Mouse (Mus musculus): ENCODE results near the gene Krtap26-1.

The Krtap26-1 gene

DNA sequence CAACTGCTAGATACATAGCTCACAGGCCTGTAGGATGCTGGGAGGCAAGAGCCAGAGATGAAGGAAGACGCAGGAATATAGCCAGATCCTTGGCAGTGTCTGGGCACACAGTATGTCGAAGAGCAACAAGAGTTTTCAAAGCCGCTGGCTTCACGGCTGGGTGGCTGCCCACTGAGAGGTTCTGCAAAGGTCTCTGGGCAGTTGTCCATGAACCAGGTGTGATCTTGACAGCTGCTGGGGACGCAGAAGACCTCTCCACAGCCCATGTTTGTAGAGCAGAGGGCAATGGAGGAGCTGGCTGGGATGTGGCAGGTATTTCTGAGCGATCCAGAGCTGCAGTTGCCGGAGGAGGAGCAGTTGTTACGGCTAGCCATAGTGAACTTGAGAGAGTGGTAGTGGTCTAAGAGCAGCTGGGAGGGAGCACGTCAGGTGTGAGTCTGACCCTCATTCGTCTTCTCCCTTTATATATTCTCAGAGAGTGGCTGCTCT lies at the start of gene Krtap26-1:
TSS of gene Krtap26-1 (minus strand) at position 439 of the 489 bp plus-strand sequence.
- in situ Hi-C loops (cut with MboI, MseI) = no loop called here

- in situ Hi-C loops (cut with MboI, MseI) = no loop called here
Measured at GRCm38 (mm10) chr16:88696256-88696655, 48.7 kb upstream of the Krtap26-1 start.

GRCm38 (mm10) chr16:88681282-88681681 lies 33.7 kb upstream of the Krtap26-1 start:
- in situ Hi-C loops (cut with MboI, MseI) = no loop called here

DNA sequence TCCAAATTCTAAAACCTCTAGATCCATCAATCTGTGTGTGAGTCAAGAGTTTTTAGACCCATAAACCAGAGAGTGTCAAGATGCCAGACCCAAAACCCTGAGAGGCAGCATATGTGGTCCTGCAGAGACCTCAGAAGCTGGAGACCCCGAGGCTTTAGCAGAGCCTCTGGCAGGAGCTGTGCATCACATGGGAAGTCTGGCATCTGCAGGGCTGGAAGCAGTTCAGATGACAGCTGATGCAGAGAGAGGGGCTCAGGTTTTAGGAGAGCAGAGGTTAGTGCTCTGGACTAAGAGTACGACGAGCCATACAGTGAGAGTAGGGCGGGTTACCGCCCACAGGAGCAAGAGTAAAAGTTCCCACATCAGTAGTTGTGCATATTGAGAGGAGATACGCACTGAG lies 31.5 kb upstream of the Krtap26-1 start:
- in situ Hi-C loops (cut with MboI, MseI) = no loop called here

- in situ Hi-C loops (cut with MboI, MseI) = no loop called here
Measured at GRCm38 (mm10) chr16:88671571-88671970, 24.0 kb upstream of the Krtap26-1 start, which contains the start of gene Krtap27-1. Gene Krtap27-1 (minus strand): TSS chr16:88671671.

DNA sequence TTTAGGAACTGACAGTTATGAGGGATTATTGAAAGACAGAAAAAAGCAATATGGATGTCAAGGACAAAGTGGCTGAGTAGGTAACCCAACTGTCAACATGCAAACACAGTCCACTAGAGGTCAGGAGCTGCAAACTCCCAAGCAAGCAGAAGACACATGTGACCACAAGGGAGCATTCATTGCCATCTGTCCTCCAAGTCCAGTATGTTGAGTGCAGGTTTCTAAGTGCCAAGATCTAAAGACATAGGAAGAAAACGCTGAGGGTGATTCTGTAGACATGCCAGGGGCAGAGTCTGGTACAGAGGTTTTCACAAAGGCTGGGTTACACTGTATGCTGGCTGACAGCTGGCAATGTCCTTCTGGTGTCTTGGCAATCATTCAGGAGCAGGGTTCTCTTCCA lies 9.8 kb upstream of the Krtap26-1 start:
- in situ Hi-C loops (cut with MboI, MseI) = no loop called here

DNA sequence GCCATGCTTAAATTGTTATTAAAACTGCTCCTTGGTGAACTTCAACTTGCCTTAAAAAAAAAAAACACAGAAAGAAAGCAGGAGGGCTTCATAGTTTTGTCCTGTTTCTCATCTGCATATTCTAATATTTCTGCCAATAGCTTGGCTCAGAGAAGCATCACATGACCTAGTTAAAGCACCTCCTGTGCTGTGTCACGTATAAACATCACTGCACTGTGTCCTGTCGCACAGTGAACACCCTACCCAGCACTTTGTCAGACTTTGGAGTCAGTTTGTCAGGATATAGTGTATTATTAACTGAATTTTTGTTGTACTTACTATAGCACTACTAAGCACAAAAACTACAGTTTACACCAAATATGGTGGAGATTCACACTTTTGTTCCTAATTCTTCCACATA lies 4.4 kb upstream of the Krtap26-1 start:
- in situ Hi-C loops (cut with MboI, MseI) = no loop called here

DNA sequence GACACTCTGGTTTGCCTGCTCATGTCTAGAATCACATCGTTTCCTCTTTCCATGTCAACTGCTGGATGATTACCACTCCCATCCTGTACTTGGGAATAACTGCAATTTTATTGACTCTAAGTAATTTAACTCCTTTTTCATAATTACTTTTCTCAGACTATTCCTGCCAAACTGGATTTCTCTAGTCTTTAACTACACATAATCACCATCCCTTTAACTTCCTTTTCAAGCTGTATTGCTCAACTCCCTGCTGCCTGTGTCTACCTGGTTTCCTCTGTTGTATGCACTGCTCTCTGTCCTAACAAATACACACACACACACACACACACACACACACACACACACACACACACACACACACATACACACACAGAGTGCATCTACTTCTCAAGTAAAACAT lies 3.5 kb upstream of the Krtap26-1 start:
- in situ Hi-C loops (cut with MboI, MseI) = no loop called here

GRCm38 (mm10) chr16:88646366-88647111 lies 1.1 kb downstream of the Krtap26-1 start:
- in situ Hi-C loops (cut with MboI, MseI) = no loop called here

- in situ Hi-C loops (cut with MboI, MseI) = no loop called here
Measured at GRCm38 (mm10) chr16:88640053-88640452, 7.5 kb downstream of the Krtap26-1 start.

GRCm38 (mm10) chr16:88635142-88635541 lies 12.5 kb downstream of the Krtap26-1 start:
- in situ Hi-C loops (cut with MboI, MseI) = no loop called here

GRCm38 (mm10) chr16:88631474-88631873 lies 16.1 kb downstream of the Krtap26-1 start:
- in situ Hi-C loops (cut with MboI, MseI) = no loop called here

GRCm38 (mm10) chr16:88627566-88627965 lies 20.0 kb downstream of the Krtap26-1 start, which contains the start of gene 2310079G19Rik:
Gene 2310079G19Rik (minus strand): TSS chr16:88627666.
- in situ Hi-C loops (cut with MboI, MseI) = no loop called here

- in situ Hi-C loops (cut with MboI, MseI) = no loop called here
Measured at GRCm38 (mm10) chr16:88612712-88613111, 34.9 kb downstream of the Krtap26-1 start.

DNA sequence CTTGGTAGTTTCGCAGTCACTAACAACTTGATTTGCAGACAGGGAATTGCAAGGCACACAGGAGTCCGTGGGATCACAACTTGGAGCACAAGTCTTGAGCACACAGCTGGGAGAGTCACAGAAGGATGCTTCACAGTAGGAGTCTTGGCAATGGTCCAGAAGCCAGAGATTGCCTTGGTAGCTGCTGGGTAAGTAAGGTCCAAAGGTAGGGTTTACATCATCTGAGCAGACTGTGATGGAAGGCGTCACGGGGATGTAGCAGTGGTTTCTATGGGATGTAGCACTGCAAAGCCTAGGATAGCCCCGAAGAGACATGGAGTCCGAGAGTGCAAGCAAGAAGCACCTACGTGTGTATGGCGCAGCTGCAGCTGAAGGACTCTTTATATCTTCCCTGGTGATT lies 35.7 kb downstream of the Krtap26-1 start, which contains the start of gene Krtap24-1:
TSS of gene Krtap24-1 (minus strand) at position 358 of the 400 bp plus-strand sequence.
- in situ Hi-C loops (cut with MboI, MseI) = no loop called here

GRCm38 (mm10) chr16:88604570-88604969 lies 43.0 kb downstream of the Krtap26-1 start:
- in situ Hi-C loops (cut with MboI, MseI) = no loop called here

GRCm38 (mm10) chr16:88602464-88602863 lies 45.1 kb downstream of the Krtap26-1 start:
- in situ Hi-C loops (cut with MboI, MseI) = no loop called here

GRCm38 (mm10) chr16:88600303-88600702 lies 47.3 kb downstream of the Krtap26-1 start:
- in situ Hi-C loops (cut with MboI, MseI) = no loop called here

DNA sequence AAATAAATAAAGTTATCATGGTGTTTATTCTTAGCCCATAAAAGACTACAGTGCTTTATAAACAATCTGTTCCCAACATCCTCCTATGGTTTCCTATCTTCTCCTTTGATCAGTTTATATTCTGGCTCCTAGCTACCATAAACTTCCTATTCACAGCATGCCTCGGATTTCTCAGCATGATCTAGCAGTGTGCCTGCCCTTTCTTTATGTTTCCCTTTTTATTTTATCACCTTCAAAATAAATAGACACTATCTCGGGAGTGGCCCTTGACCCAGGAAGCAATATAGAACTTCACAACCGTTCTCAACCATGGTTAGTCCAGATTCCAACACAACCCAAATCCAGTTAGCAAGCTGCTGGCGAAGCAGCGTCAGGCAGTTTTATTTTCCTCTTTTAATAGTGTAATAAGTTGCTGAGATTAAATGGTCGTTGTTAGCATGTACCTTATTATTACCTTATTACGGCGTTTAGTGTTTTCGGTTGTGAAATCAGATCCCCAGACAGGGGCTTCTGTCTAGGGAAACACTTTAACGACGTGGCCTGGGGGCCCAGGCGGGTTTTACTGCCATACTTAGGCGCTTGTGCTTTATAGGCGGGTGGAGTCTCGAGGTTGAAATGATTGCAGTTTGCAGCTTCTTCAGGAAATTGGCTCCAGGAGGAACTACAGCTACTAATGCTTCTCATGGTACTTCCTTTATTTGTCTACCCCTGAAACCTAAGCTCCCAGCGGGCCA lies 47.9 kb downstream of the Krtap26-1 start:
- in situ Hi-C loops (cut with MboI, MseI) = no loop called here

Data from T-helper 17 cell (primary cell).